Mouse (Mus musculus) intestine, embryonic 16.5 days (tissue): ENCODE data around the gene Fgl2. TPM values are rescaled to one million over a fixed set of nuclear protein-coding genes. Genes with fewer than 3 reads are reported as not detected.

Source experiments
- ATAC-seq: fragments of 200-750 bp; cut with Nextera tagmentation; 2 replicates; pipeline ENCODE4 v1.8.0; 2017; ENCODE audit warnings: moderate TSS enrichment, moderate library complexity
- H3K27ac ChIP-seq: fragments of 300-500 bp; sonication (generic); 2 replicates; pipeline ENCODE4 v1.5.1; 2014; ENCODE audit warnings: mild to moderate bottlenecking, low read length
- H3K27me3 ChIP-seq: fragments of 300-500 bp; sonication (generic); replicated peaks from 2 replicates; pipeline ENCODE4 v1.6.1; 2014; ENCODE audit warnings: low read length, control low read depth, mixed read lengths; ENCODE audit not compliant: control insufficient read depth, insufficient read depth
- H3K36me3 ChIP-seq: fragments of 300-500 bp; sonication (generic); 2 replicates; pipeline ENCODE4 v1.6.1; 2014; ENCODE audit warnings: low read length, control low read depth; ENCODE audit not compliant: control insufficient read depth, insufficient read depth
- H3K4me1 ChIP-seq: fragments of 300-500 bp; sonication (generic); 2 replicates; pipeline ENCODE4 v1.6.1; 2014; ENCODE audit warnings: low read length, control low read depth, mixed read lengths; ENCODE audit not compliant: control insufficient read depth, insufficient read depth
- H3K4me2 ChIP-seq: fragments of 300-500 bp; sonication (generic); 2 replicates; pipeline ENCODE4 v1.6.1; 2014; ENCODE audit warnings: low read depth, low read length, control low read depth
- H3K4me3 ChIP-seq: fragments of 300-500 bp; sonication (generic); 2 replicates; pipeline ENCODE4 v1.5.1; 2014; ENCODE audit warnings: mild to moderate bottlenecking, low read length
- H3K9ac ChIP-seq: fragments of 300-500 bp; sonication (generic); 2 replicates; pipeline ENCODE4 v1.6.1; 2014; ENCODE audit warnings: low read depth, low read length
- H3K9me3 ChIP-seq: fragments of 300-500 bp; sonication (generic); 2 replicates; pipeline ENCODE4 v1.6.1; 2016; ENCODE audit warnings: low read length, control low read depth; ENCODE audit not compliant: control insufficient read depth
- WGBS: fragments of 180-500 bp; shearing (Covaris S2); extraction: QIAGEN DNeasy Blood & Tissue Kit; methylation state at CpG from one replicate; pipeline ENCODE4 v1.1.7; 2014; 5-methylcytosine and 5-hydroxymethylcytosine counted together
- polyA plus RNA-seq: library from polyadenylated mRNA; unstranded; fragments of >200 nt; fragmentation: Nextera tagmentation; extraction: Ambion mirVana; gene quantifications from 2 replicates; pipeline ENCODE4 v1.2.1, GENCODE M21; 2015

Fgl2 gene
- polyA plus RNA-seq, 1 experiment from 2014 or later, result 8.4 TPM

GRCm38 (mm10) chr5:21426666-21427065 is 54.2 kb downstream of the Fgl2 start:
- Histone ChIP-seq H3K4me2 (peak overlapping the region; percentile 76), H3K9me3 (no peaks in the 10 kb centered on the region), H3K4me1 (peaks cover 13% of the 10 kb centered on the region), H3K36me3 (no peaks in the 10 kb centered on the region), H3K4me3 (peak overlapping the region; percentile 75), H3K9ac (no peak overlapping the region; the same call in 1 of the 2 replicates), H3K27me3 (no peaks in the 10 kb centered on the region), H3K27ac (no peak overlapping the region)
- 93% methylated on average over 6 of the region's 6 CpGs for WGBS
- ATAC-seq, result no peak

Other genes with a start within 250 kb of the Fgl2 start
- gene Gsap, start 186.4 kb upstream of the Fgl2 start, polyA plus RNA-seq, result 2.0 TPM in 2 replicates
- 0.13 and 0.36 TPM in 2 replicates for gene Ccdc146, start 52.0 kb downstream of the Fgl2 start, polyA plus RNA-seq
- gene Fam185a, start 52.3 kb downstream of the Fgl2 start, polyA plus RNA-seq, result 8.9 and 9.1 TPM in 2 replicates
- 34.1 and 38.0 TPM in 2 replicates for gene Lrrc17, start 170.9 kb downstream of the Fgl2 start, polyA plus RNA-seq